In the genomic region with DNA sequence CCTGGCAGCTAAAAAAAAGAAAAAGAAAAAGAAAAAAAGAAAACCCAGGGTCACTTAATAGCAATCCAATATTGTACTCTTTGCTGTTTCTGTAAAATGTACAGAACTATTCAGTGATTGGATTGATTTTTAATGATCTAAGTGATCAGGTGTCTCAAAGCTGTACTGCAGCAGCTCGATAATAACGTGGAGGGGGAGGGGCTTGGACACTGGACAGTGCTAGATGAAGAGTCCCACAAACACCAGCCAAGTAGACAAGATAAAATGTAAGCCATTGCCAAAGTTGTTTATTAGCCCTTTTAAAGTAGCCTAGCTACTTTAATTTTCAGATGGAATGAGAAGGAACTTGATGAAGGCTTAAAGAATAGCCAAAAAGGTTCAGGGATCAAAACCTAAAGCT, we compare ENCODE assay signal across 22 mouse cellular contexts.
DNase-seq lines count a peak whose midpoint lies in the region; ATAC-seq and TF ChIP-seq lines count a peak whose summit lies in the region.
"Had no signal": no experiment of that assay in that cellular context is flagged by ENCODE, and none has a peak within 500 bp of the region (broad histone marks: within the 10 kb centered on the region; RNA-seq: fewer than 3 reads in every experiment).

No protein-coding gene starts in this region.

- no peak overlapping the region for H3K4me3 ChIP-seq in gastrocnemius, adult 2 months
- H3K4me3 ChIP-seq in midbrain, embryonic 11.5 days (ENCODE audit: low read depth, low read length) = no peak overlapping the region
- H3K4me3 ChIP-seq in midbrain, embryonic 13.5 days (replicated peaks) = no peak overlapping the region
- H3K4me3 ChIP-seq: embryonic facial prominence, embryonic 15.5 days; erythroblast, embryonic 14.5 days; forebrain, embryonic 10.5 days; heart, embryonic 13.5 days had no signal

- H3K9me3 ChIP-seq in midbrain, embryonic 11.5 days (ENCODE audit: control insufficient read depth, low read length) = peaks cover 3% of the 10 kb centered on the region; the same call in 1 of the 2 replicates
- H3K9me3 ChIP-seq in midbrain, embryonic 13.5 days = 0 out of 2 replicates have a peak, but pooled peaks cover 4% of the 10 kb centered on the region
- H3K9me3 ChIP-seq: embryonic facial prominence, embryonic 15.5 days; G1E had no signal

- 87% methylated on average over 2 of the region's 2 CpGs for WGBS in midbrain, embryonic 11.5 days
- 85% methylated on average over 2 of the region's 2 CpGs for WGBS in midbrain, embryonic 13.5 days

- no peaks in the 10 kb centered on the region for H3K27me3 ChIP-seq in midbrain, embryonic 11.5 days (ENCODE audit: control insufficient read depth, insufficient read depth, low read length)
- H3K27me3 ChIP-seq in midbrain, embryonic 13.5 days = no peaks in the 10 kb centered on the region
- H3K27me3 ChIP-seq: embryonic facial prominence, embryonic 15.5 days; heart, embryonic 13.5 days had no signal

- H3K36me3 ChIP-seq in midbrain, embryonic 11.5 days (ENCODE audit: control insufficient read depth, insufficient read depth, low read length) = no peaks in the 10 kb centered on the region
- H3K36me3 ChIP-seq in midbrain, embryonic 13.5 days = no peaks in the 10 kb centered on the region
- H3K36me3 ChIP-seq: embryonic facial prominence, embryonic 15.5 days; forebrain, embryonic 10.5 days; G1E; heart, embryonic 13.5 days had no signal

- no peak for ATAC-seq in midbrain, embryonic 11.5 days (ENCODE audit: low FRiP score)
- ATAC-seq in midbrain, embryonic 13.5 days = no peak
- ATAC-seq: CD4-positive, CD25-positive, alpha-beta regulatory T cell, adult 4 months; forebrain, embryonic 14.5 days had no signal

- no peak for DNase-seq in gastrocnemius, adult 2 months
- DNase-seq in gastrocnemius, postnatal 14 days = no peak
- DNase-seq in kidney, adult 9 months = peak; percentile 74
- no peak for DNase-seq in kidney, adult 11 months
- DNase-seq in midbrain, embryonic 11.5 days (ENCODE audit: low spot score, missing footprints) = peak; percentile 69
- DNase-seq in adrenal gland, postnatal 25 days = no peak
- DNase-seq: adrenal gland, adult 8-10 months; B cell, adult 2 months; cerebellum, adult 11 months; cerebellum, adult 8-10 months; cerebellum, postnatal 14 days; embryo, embryonic 11 days; gastrocnemius, postnatal 10 days; heart, postnatal 36 days had no signal

- no peak for TF ChIP-seq CTCF in gastrocnemius, adult 2 months (IDR thresholded peaks at IDR 0.05)

- H3K4me2 ChIP-seq in midbrain, embryonic 11.5 days = no peak overlapping the region
- H3K4me2 ChIP-seq in midbrain, embryonic 13.5 days (replicated peaks) = no peak overlapping the region
- H3K4me2 ChIP-seq: embryonic facial prominence, embryonic 15.5 days had no signal

- intact Hi-C loops in gastrocnemius, adult 2 months (cut with DNase I) = no loop called here
- intact Hi-C loops in gastrocnemius, postnatal 14 days (cut with DNase I; ENCODE audit: low total_unique reads) = no loop called here

- H3K9ac ChIP-seq in midbrain, embryonic 11.5 days (ENCODE audit: low read length) = no peak overlapping the region
- no peak overlapping the region for H3K9ac ChIP-seq in midbrain, embryonic 13.5 days (replicated peaks)
- H3K9ac ChIP-seq: embryonic facial prominence, embryonic 15.5 days; heart, embryonic 13.5 days had no signal

- H3K4me1 ChIP-seq in midbrain, embryonic 11.5 days (ENCODE audit: control insufficient read depth, insufficient read depth, low read length) = no peaks in the 10 kb centered on the region
- no peaks in the 10 kb centered on the region for H3K4me1 ChIP-seq in midbrain, embryonic 13.5 days (replicated peaks)
- H3K4me1 ChIP-seq: embryonic facial prominence, embryonic 15.5 days had no signal

- peak overlapping the region; percentile 86; the same call in 1 of the 2 replicates for H3K27ac ChIP-seq in gastrocnemius, adult 2 months
- no peak overlapping the region for H3K27ac ChIP-seq in midbrain, embryonic 11.5 days (ENCODE audit: low read depth, low read length)
- H3K27ac ChIP-seq in midbrain, embryonic 13.5 days = no peak overlapping the region
- H3K27ac ChIP-seq: embryonic facial prominence, embryonic 15.5 days; forebrain, embryonic 10.5 days; heart, embryonic 13.5 days had no signal

Comparison
In these comparisons a context has a peak if more than half of its experiments do, and no peak if none do; other contexts are left out.
1. DNase-seq: peak in kidney, adult 9 months (single experiment) and midbrain, embryonic 11.5 days (single experiment); none in gastrocnemius, adult 2 months (single experiment), gastrocnemius, postnatal 14 days (single experiment), kidney, adult 11 months (single experiment) and adrenal gland, postnatal 25 days (single experiment).